In genomic region chr1:120357371-120358274, GRCm38 (mm10) we compare ENCODE assay signal across 8 mouse cellular contexts. TPM values are rescaled to one million over a fixed set of nuclear protein-coding genes. Genes with fewer than 3 reads are reported as not detected.
DNase-seq lines count a peak whose midpoint lies in the region; ATAC-seq and TF ChIP-seq lines count a peak whose summit lies in the region.

No protein-coding gene starts in this region.

- H3K36me3 ChIP-seq in kidney, postnatal 0 days (ENCODE audit: insufficient read depth, low read length): no peaks in the 10 kb centered on the region
- H3K36me3 ChIP-seq in liver, adult 2 months (ENCODE audit: control insufficient read depth, insufficient read depth, low read length): no peaks in the 10 kb centered on the region
- no peaks in the 10 kb centered on the region for H3K36me3 ChIP-seq in neural tube, embryonic 14.5 days (ENCODE audit: control insufficient read depth, insufficient read depth, low read length)

- H3K27ac ChIP-seq in kidney, postnatal 0 days: no peak overlapping the region
- no peak overlapping the region for H3K27ac ChIP-seq in liver, adult 2 months (replicated peaks; ENCODE audit: insufficient read depth, low read depth, low read length)
- H3K27ac ChIP-seq in neural tube, embryonic 14.5 days (ENCODE audit: low read depth, low read length): no peak overlapping the region

- H3K9me3 ChIP-seq in kidney, postnatal 0 days (replicated peaks; ENCODE audit: low read length): no peaks in the 10 kb centered on the region
- H3K9me3 ChIP-seq in neural tube, embryonic 14.5 days (ENCODE audit: control insufficient read depth, low read length): no peaks in the 10 kb centered on the region; the same call in 1 of the 2 replicates

- peak overlapping the region; percentile 38 for H3K4me2 ChIP-seq in kidney, postnatal 0 days (ENCODE audit: low read length)
- H3K4me2 ChIP-seq in neural tube, embryonic 14.5 days (ENCODE audit: low read depth, low read length): 0 out of 2 replicates have a peak overlapping the region, but pooled peaks have one; percentile 0

- H3K4me3 ChIP-seq in kidney, postnatal 0 days (replicated peaks; ENCODE audit: low read depth, low read length): no peak overlapping the region
- H3K4me3 ChIP-seq in liver, adult 2 months (ENCODE audit: insufficient read depth, low read depth, low read length): no peak overlapping the region
- no peak overlapping the region for H3K4me3 ChIP-seq in neural tube, embryonic 14.5 days (ENCODE audit: low read depth, low read length)

- H3K9ac ChIP-seq in kidney, postnatal 0 days (ENCODE audit: low read depth, low read length): no peak overlapping the region
- no peak overlapping the region for H3K9ac ChIP-seq in liver, adult 2 months (ENCODE audit: low read depth, low read length)
- H3K9ac ChIP-seq in neural tube, embryonic 14.5 days (replicated peaks; ENCODE audit: low read depth, low read length): no peak overlapping the region

- WGBS in kidney, postnatal 0 days: 14% methylated on average over 16 of the region's 16 CpGs
- 11% methylated on average over 16 of the region's 16 CpGs for WGBS in liver, adult 2 months
- 6% methylated on average over 16 of the region's 16 CpGs for WGBS in neural tube, embryonic 14.5 days

- TF ChIP-seq POLR2A in liver, adult 2 months (IDR thresholded peaks at IDR 0.05; ENCODE audit: extremely low read depth, insufficient read depth, low read length): no peak

- H3K79me2 ChIP-seq in liver, adult 2 months (ENCODE audit: control insufficient read depth, insufficient read depth, low read length): no peaks in the 10 kb centered on the region

- no peaks in the 10 kb centered on the region for H3K4me1 ChIP-seq in kidney, postnatal 0 days (replicated peaks; ENCODE audit: insufficient read depth, low read length)
- H3K4me1 ChIP-seq in liver, adult 2 months (ENCODE audit: control insufficient read depth, insufficient read depth, low read length): peaks cover 3% of the 10 kb centered on the region; the same call in 1 of the 2 replicates
- no peaks in the 10 kb centered on the region for H3K4me1 ChIP-seq in neural tube, embryonic 14.5 days (ENCODE audit: control insufficient read depth, insufficient read depth, low read length)

- ATAC-seq in kidney, postnatal 0 days (replicated peaks; ENCODE audit: low FRiP score, low read depth): no peak
- ATAC-seq in neural tube, embryonic 14.5 days (ENCODE audit: low read depth): peak; percentile 89

- TF ChIP-seq CTCF in kidney, postnatal 0 days (IDR thresholded peaks at IDR 0.05; ENCODE audit: low read depth): no peak
- no peak for TF ChIP-seq CTCF in liver, adult 2 months (IDR thresholded peaks at IDR 0.05; ENCODE audit: low read depth, low read length)

- DNase-seq in cerebellum, adult 11-12 months: peak; percentile 15
- DNase-seq in cerebellum, adult 11 months: no peak
- DNase-seq in embryo, embryonic 10 days (ENCODE audit: low spot score): peak; percentile 53
- peak; percentile 13 to 31 for DNase-seq in heart, adult 9 months (ENCODE audit: low spot score in 2 of 2)
- DNase-seq in kidney, postnatal 0 days (ENCODE audit: low spot score): peak; percentile 16
- peak; percentile 50 for DNase-seq in liver, adult 2 months (ENCODE audit: extremely low read depth, low read depth, low spot score)
- DNase-seq in spleen, adult 12 weeks (ENCODE audit: low spot score): no peak

- no peaks in the 10 kb centered on the region for H3K27me3 ChIP-seq in kidney, postnatal 0 days (ENCODE audit: insufficient read depth, low read length)
- no peaks in the 10 kb centered on the region for H3K27me3 ChIP-seq in liver, adult 2 months (ENCODE audit: control insufficient read depth, insufficient read depth, low read length)
- H3K27me3 ChIP-seq in neural tube, embryonic 14.5 days (ENCODE audit: control insufficient read depth, insufficient read depth, low read length): no peaks in the 10 kb centered on the region; the same call in 1 of the 2 replicates

RNA-seq across cellular contexts. Expression of gene C1ql2, which starts 17.2 kb away (rescaled TPM):
- polyA plus RNA-seq in kidney, postnatal 0 days (2015; fragmentation: Nextera tagmentation; extraction: Ambion mirVana): 0.09 TPM in 1 of 2 replicates, not detected in the other
- total RNA-seq in liver, adult 2 months (2014; rRNA removed): not detected in 2 replicates
- not detected in 2 replicates for polyA plus RNA-seq in liver, adult 2 months (2012; rRNA removed)
- polyA plus RNA-seq in neural tube, embryonic 14.5 days (2014; fragmentation: Nextera tagmentation; extraction: Ambion mirVana): 0.99 and 1.0 TPM in 2 replicates

Comparison
In these comparisons a context has a peak if more than half of its experiments do, and no peak if none do; other contexts are left out.
1. DNase-seq: peak in cerebellum, adult 11-12 months (single experiment), embryo, embryonic 10 days (single experiment), heart, adult 9 months (2 of 2), kidney, postnatal 0 days (single experiment) and liver, adult 2 months (single experiment); none in cerebellum, adult 11 months (single experiment) and spleen, adult 12 weeks (single experiment).